Comparison of ENCODE assay signal across 8 mouse cellular contexts in genomic region chr7:84151960-84152334, GRCm38 (mm10). TPM values are rescaled to one million over a fixed set of nuclear protein-coding genes. Genes with fewer than 3 reads are reported as not detected.
DNase-seq lines count a peak whose midpoint lies in the region; ATAC-seq and TF ChIP-seq lines count a peak whose summit lies in the region.

No protein-coding gene starts in this region.

- DNase-seq in forebrain, embryonic 14.5 days (ENCODE audit: low spot score) = peak; percentile 98
- DNase-seq in heart, postnatal 25 days (ENCODE audit: low spot score) = peak; percentile 85
- peak; percentile 88 to 95 for DNase-seq in layer of hippocampus, adult 18-20 months (ENCODE audit: low spot score in 2 of 2)
- peak; percentile 88 for DNase-seq in lung, adult 2 months
- DNase-seq in thymus, adult 18-20 months = peak; percentile 90 to 92

- WGBS in forebrain, embryonic 14.5 days = 0% methylated on average over 33 of the region's 55 CpGs
- under 1% methylated on average over 36 of the region's 55 CpGs for WGBS in lung, adult 2 months

- TF ChIP-seq EP300 in ES-Bruce4 (IDR thresholded peaks at IDR 0.05; ENCODE audit: insufficient read depth, low read depth, low read length) = no peak

- peak overlapping the region; percentile 74 for H3K4me3 ChIP-seq in ES-Bruce4 (ENCODE audit: low read depth, low read length)
- peak overlapping the region; percentile 93 for H3K4me3 ChIP-seq in forebrain, embryonic 14.5 days (ENCODE audit: low read depth, low read length)
- H3K4me3 ChIP-seq in lung, adult 2 months (replicated peaks; ENCODE audit: extremely low read depth, low read depth, low read length) = peak overlapping the region; percentile 92

- intact Hi-C loops in heart, postnatal 25 days (cut with DNase I) = loop anchor here (5.0 kb wide), 1 partner anchor 65 kb away; the partner anchor contains the start of gene Cemip

- no peak overlapping the region for H3K27ac ChIP-seq in ES-Bruce4 (ENCODE audit: insufficient read depth, low read length)
- H3K27ac ChIP-seq in forebrain, embryonic 14.5 days (ENCODE audit: low read depth, low read length) = peak overlapping the region; percentile 95

- TF ChIP-seq POLR2A in ES-Bruce4 (IDR thresholded peaks at IDR 0.05; ENCODE audit: insufficient read depth, low read length) = no peak
- no peak for TF ChIP-seq POLR2A in lung, adult 2 months (IDR thresholded peaks at IDR 0.05; ENCODE audit: borderline replicate concordance, extremely low read depth, low read depth, low read length)

- peaks cover 7% of the 10 kb centered on the region for H3K4me1 ChIP-seq in ES-Bruce4 (ENCODE audit: control insufficient read depth, insufficient read depth, low read length)
- H3K4me1 ChIP-seq in forebrain, embryonic 14.5 days (ENCODE audit: control insufficient read depth, insufficient read depth, low read length) = peaks cover 31% of the 10 kb centered on the region
- peaks cover 13% of the 10 kb centered on the region; the same call in 1 of the 2 replicates for H3K4me1 ChIP-seq in lung, adult 2 months (ENCODE audit: control insufficient read depth, insufficient read depth, low read length)

- no peak for TF ChIP-seq CTCF in ES-Bruce4 (IDR thresholded peaks at IDR 0.05; ENCODE audit: low read depth, low read length)
- no peak for TF ChIP-seq CTCF in lung, adult 2 months (IDR thresholded peaks at IDR 0.05; ENCODE audit: insufficient read depth, low read length)

- H3K9me3 ChIP-seq in ES-Bruce4 (replicated peaks; ENCODE audit: control insufficient read depth, insufficient read depth, low read length, poor library complexity, severe bottlenecking) = no peaks in the 10 kb centered on the region
- H3K9me3 ChIP-seq in forebrain, embryonic 14.5 days (replicated peaks; ENCODE audit: control insufficient read depth, low read length) = no peaks in the 10 kb centered on the region

- H3K4me2 ChIP-seq in forebrain, embryonic 14.5 days (ENCODE audit: low read length) = peak overlapping the region; percentile 96

- H3K36me3 ChIP-seq in ES-Bruce4 (ENCODE audit: control insufficient read depth, insufficient read depth, low read length, poor library complexity, severe bottlenecking) = peaks cover 7% of the 10 kb centered on the region; the same call in 1 of the 2 replicates
- H3K36me3 ChIP-seq in forebrain, embryonic 14.5 days (ENCODE audit: control insufficient read depth, insufficient read depth, low read length) = peaks cover 6% of the 10 kb centered on the region; the same call in 1 of the 2 replicates

- H3K9ac ChIP-seq in ES-Bruce4 (ENCODE audit: low read depth, poor library complexity, severe bottlenecking) = peak overlapping the region; percentile 88
- H3K9ac ChIP-seq in forebrain, embryonic 14.5 days (ENCODE audit: low read length) = peak overlapping the region; percentile 96

- peak; percentile 90 for ATAC-seq in cerebellum, adult (ENCODE audit: insufficient number of reproducible peaks, low FRiP score, low TSS enrichment)
- ATAC-seq in forebrain, embryonic 14.5 days = peak; percentile 96
- peak; percentile 93 for ATAC-seq in neutrophil, adult 5-6 weeks (ENCODE audit: extremely low read depth, insufficient number of reproducible peaks, low FRiP score, poor library complexity, severe bottlenecking)

- no peaks in the 10 kb centered on the region for H3K27me3 ChIP-seq in ES-Bruce4 (ENCODE audit: control insufficient read depth, insufficient read depth, low read length, poor library complexity, severe bottlenecking)
- no peaks in the 10 kb centered on the region for H3K27me3 ChIP-seq in forebrain, embryonic 14.5 days (replicated peaks; ENCODE audit: control insufficient read depth, insufficient read depth, low read length)

RNA-seq across cellular contexts. Expression of gene Abhd17c, which starts 0.3 kb away (rescaled TPM):
- polyA plus RNA-seq in ES-Bruce4 (2011; ENCODE audit: insufficient read depth, insufficient read length, low read depth, missing spikeins) = 57.3 and 65.4 TPM in 2 replicates
- 20.7 and 20.9 TPM in 2 replicates for polyA plus RNA-seq in forebrain, embryonic 14.5 days (2014; fragmentation: Nextera tagmentation; extraction: Ambion mirVana)
- total RNA-seq in heart, postnatal 25 days (2021) = 10 to 100 TPM; 32.1 to 32.4 TPM
- 10 to 100 TPM; 56.1 to 56.3 TPM for total RNA-seq in layer of hippocampus, adult 18-20 months (2021)
- polyA plus RNA-seq in lung, adult 2 months (2012; rRNA removed) = 92.8 and 98.3 TPM in 2 replicates
- total RNA-seq in neutrophil, adult 5-6 weeks (2017) = 6.6 and 8.6 TPM in 2 replicates
